Mouse (Mus musculus): ENCODE measurements at regions not wholly inside any gene's neighbourhood (a gene's known extent, or its start where the extent isn't known, plus 50 kb on each side); places are given as distances from the start of the nearest gene placed in this dataset.

DNA sequence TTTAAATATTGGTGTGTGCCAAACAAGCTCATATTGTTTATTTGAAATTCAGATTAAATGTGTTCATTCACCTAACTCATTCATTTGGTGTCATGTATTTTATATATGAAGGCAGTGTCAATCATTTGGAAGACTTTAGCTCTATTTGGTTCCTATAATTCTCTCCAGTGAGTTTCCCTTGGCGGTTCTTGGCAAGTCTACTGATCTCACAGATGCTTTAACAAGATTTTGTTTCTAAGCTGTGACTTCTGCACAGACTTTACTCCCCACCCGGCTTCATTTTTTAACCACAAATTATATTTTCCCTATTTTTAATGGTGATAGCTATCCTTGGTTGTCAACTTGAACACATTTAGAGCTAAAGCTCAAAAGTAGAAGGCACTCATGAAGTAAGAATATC, 1009.5 kb downstream of the Robo1 start:
- peak; percentile 71 for ATAC-seq
- WGBS: 65% methylated on average over 2 of the region's 2 CpGs
- H3K4me2 ChIP-seq (ENCODE audit: low read length): no peak overlapping the region
- H3K4me1 ChIP-seq (replicated peaks; ENCODE audit: control insufficient read depth, insufficient read depth, low read length): no peaks in the 10 kb centered on the region
- H3K36me3 ChIP-seq (ENCODE audit: control insufficient read depth, insufficient read depth): no peaks in the 10 kb centered on the region
- no peak overlapping the region for H3K4me3 ChIP-seq (replicated peaks; ENCODE audit: low read length)
- no peaks in the 10 kb centered on the region for H3K9me3 ChIP-seq (ENCODE audit: control insufficient read depth, low read length)
- H3K9ac ChIP-seq (replicated peaks; ENCODE audit: low read depth, low read length): no peak overlapping the region
- H3K27ac ChIP-seq (ENCODE audit: low read length): no peak overlapping the region
- H3K27me3 ChIP-seq (replicated peaks; ENCODE audit: control insufficient read depth, insufficient read depth, low read length): no peaks in the 10 kb centered on the region

- H3K9ac ChIP-seq (replicated peaks; ENCODE audit: low read depth, low read length): no peak overlapping the region
- H3K4me3 ChIP-seq (replicated peaks; ENCODE audit: low read length): no peak overlapping the region
- no peaks in the 10 kb centered on the region for H3K36me3 ChIP-seq (ENCODE audit: control insufficient read depth, insufficient read depth)
- peak overlapping the region; percentile 6; the same call in 1 of the 2 replicates for H3K27ac ChIP-seq (ENCODE audit: low read length)
- 40% methylated on average over 5 of the region's 5 CpGs for WGBS
- H3K27me3 ChIP-seq (replicated peaks; ENCODE audit: control insufficient read depth, insufficient read depth, low read length): no peaks in the 10 kb centered on the region
- peak; percentile 45; the same call in 1 of the 2 replicates for ATAC-seq
- no peaks in the 10 kb centered on the region for H3K9me3 ChIP-seq (ENCODE audit: control insufficient read depth, low read length)
- peaks cover 5% of the 10 kb centered on the region for H3K4me1 ChIP-seq (replicated peaks; ENCODE audit: control insufficient read depth, insufficient read depth, low read length)
- no peak overlapping the region for H3K4me2 ChIP-seq (ENCODE audit: low read length)
These were observed 1002.0 kb downstream of the Robo1 start for GRCm38 (mm10) chr16:73310096-73310495.

DNA sequence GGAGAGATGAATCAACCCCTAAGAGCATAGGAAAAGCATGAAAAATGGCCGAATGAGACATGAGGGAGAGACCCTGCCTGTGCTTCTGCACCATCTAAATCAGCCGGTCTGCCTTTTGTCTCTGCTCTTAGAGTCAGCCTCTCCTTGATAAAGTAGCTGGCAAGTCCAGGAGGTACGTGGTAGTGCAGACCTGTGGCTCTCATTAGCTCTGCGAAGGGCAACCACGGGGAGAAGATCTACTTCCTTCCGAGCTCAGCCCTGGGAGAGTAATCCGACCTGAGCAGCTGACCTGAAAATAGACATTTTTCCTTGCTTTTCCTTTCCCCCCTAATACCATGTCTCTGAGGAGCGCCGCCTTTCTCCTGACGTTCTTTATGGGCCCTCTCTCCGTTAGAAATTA, 971.8 kb downstream of the Robo1 start:
- H3K4me3 ChIP-seq (replicated peaks; ENCODE audit: low read length): no peak overlapping the region
- ATAC-seq: no peak
- no peaks in the 10 kb centered on the region for H3K9me3 ChIP-seq (ENCODE audit: control insufficient read depth, low read length)
- H3K27ac ChIP-seq (ENCODE audit: low read length): no peak overlapping the region
- H3K4me2 ChIP-seq (ENCODE audit: low read length): no peak overlapping the region
- no peaks in the 10 kb centered on the region for H3K27me3 ChIP-seq (replicated peaks; ENCODE audit: control insufficient read depth, insufficient read depth, low read length)
- H3K36me3 ChIP-seq (ENCODE audit: control insufficient read depth, insufficient read depth): no peaks in the 10 kb centered on the region
- 78% methylated on average over 11 of the region's 11 CpGs for WGBS
- no peaks in the 10 kb centered on the region for H3K4me1 ChIP-seq (replicated peaks; ENCODE audit: control insufficient read depth, insufficient read depth, low read length)
- H3K9ac ChIP-seq (replicated peaks; ENCODE audit: low read depth, low read length): no peak overlapping the region

DNA sequence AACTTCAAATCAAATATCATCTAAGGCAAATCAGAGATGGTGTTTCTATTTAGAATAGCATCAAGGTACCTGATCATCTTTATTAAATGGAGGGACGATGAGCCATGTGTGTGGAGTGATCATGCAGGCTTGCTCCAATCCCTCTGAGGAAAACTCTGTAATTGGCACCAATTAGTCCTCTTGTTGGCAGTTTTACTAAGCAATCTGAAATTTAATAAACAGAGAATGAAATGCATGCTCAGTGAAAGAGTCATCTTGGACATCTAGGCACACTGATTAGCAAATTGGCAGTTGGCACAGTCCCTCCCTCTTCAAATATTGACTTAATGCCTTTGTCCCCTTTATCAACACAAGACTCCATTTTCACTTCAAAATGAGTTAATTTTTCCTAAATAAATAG, 951.6 kb downstream of the Robo1 start:
- peak; percentile 43 for ATAC-seq
- H3K4me1 ChIP-seq (replicated peaks; ENCODE audit: control insufficient read depth, insufficient read depth, low read length): peaks cover 6% of the 10 kb centered on the region; the same call in 1 of the 2 replicates
- WGBS: 35% methylated on average over 1 of the region's 1 CpGs
- H3K27me3 ChIP-seq (replicated peaks; ENCODE audit: control insufficient read depth, insufficient read depth, low read length): no peaks in the 10 kb centered on the region
- H3K9ac ChIP-seq (replicated peaks; ENCODE audit: low read depth, low read length): no peak overlapping the region
- no peak overlapping the region for H3K4me2 ChIP-seq (ENCODE audit: low read length)
- H3K27ac ChIP-seq (ENCODE audit: low read length): no peak overlapping the region
- no peaks in the 10 kb centered on the region for H3K36me3 ChIP-seq (ENCODE audit: control insufficient read depth, insufficient read depth)
- no peak overlapping the region for H3K4me3 ChIP-seq (replicated peaks; ENCODE audit: low read length)
- 0 out of 2 replicates have a peak, but pooled peaks cover 3% of the 10 kb centered on the region for H3K9me3 ChIP-seq (ENCODE audit: control insufficient read depth, low read length)

GRCm38 (mm10) chr16:73259283-73259682, 951.2 kb downstream of the Robo1 start:
- Histone ChIP-seq H3K4me3 (replicated peaks; ENCODE audit: low read length) (no peak overlapping the region), H3K27ac (ENCODE audit: low read length) (no peak overlapping the region), H3K9me3 (ENCODE audit: control insufficient read depth, low read length) (0 out of 2 replicates have a peak, but pooled peaks cover 3% of the 10 kb centered on the region), H3K27me3 (replicated peaks; ENCODE audit: control insufficient read depth, insufficient read depth, low read length) (no peaks in the 10 kb centered on the region), H3K9ac (replicated peaks; ENCODE audit: low read depth, low read length) (no peak overlapping the region), H3K4me2 (ENCODE audit: low read length) (no peak overlapping the region), H3K36me3 (ENCODE audit: control insufficient read depth, insufficient read depth) (no peaks in the 10 kb centered on the region), H3K4me1 (replicated peaks; ENCODE audit: control insufficient read depth, insufficient read depth, low read length) (peaks cover 6% of the 10 kb centered on the region; the same call in 1 of the 2 replicates)
- peak; percentile 57; the same call in 1 of the 2 replicates for ATAC-seq
- WGBS: 67% methylated on average over 3 of the region's 3 CpGs

DNA sequence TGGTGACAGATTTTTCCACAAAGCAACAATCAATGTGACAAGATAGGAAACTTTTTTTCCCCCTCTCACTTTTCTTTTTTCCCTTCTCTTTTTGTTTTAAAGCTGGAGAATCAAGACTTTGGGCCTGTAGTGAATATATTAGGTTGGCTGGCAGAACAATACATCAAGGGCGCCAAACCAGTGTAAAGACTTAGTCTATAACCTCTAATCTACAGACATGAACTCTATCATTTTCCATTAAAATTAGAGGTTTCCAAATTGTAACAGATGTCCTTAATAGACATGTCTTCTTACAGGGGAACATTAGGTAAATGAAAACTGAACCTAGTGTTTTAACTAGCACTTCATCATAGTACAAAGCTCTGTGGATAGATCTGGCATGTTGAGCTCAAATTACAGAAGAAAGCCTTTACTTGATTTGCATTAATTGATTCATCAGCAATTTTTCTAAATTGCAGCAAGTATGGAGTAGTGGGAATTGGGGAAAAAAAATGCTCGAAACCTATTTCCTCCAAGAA, 937.0 kb downstream of the Robo1 start:
- Histone ChIP-seq H3K36me3 (ENCODE audit: control insufficient read depth, insufficient read depth) (no peaks in the 10 kb centered on the region), H3K9me3 (ENCODE audit: control insufficient read depth, low read length) (no peaks in the 10 kb centered on the region), H3K4me2 (ENCODE audit: low read length) (no peak overlapping the region), H3K9ac (replicated peaks; ENCODE audit: low read depth, low read length) (no peak overlapping the region), H3K4me3 (replicated peaks; ENCODE audit: low read length) (no peak overlapping the region), H3K4me1 (replicated peaks; ENCODE audit: control insufficient read depth, insufficient read depth, low read length) (no peaks in the 10 kb centered on the region), H3K27ac (ENCODE audit: low read length) (no peak overlapping the region), H3K27me3 (replicated peaks; ENCODE audit: control insufficient read depth, insufficient read depth, low read length) (no peaks in the 10 kb centered on the region)
- WGBS: 56% methylated on average over 2 of the region's 2 CpGs
- peak; percentile 93 for ATAC-seq

DNA sequence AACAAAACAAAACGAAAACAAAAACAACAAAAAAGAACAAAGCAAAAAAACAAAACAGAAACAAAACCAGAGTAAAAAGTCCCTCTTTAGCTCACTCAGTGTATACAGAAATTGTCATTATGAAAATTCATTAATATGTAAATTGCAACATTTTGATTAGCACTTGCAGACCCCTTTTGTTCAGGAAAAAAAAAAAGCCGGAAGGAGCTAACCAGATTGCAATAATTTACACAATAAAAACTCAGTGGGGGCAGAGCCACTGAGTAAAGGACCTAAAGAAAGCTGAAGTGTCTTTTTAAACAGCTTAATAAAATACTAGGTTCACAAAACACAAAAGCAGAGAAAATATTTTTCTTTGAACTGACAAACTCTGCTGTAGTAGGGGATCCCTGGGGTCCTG, 922.5 kb downstream of the Robo1 start:
- Histone ChIP-seq H3K27ac (ENCODE audit: low read length) (no peak overlapping the region), H3K9ac (replicated peaks; ENCODE audit: low read depth, low read length) (no peak overlapping the region), H3K36me3 (ENCODE audit: control insufficient read depth, insufficient read depth) (no peaks in the 10 kb centered on the region), H3K4me2 (ENCODE audit: low read length) (no peak overlapping the region), H3K4me1 (replicated peaks; ENCODE audit: control insufficient read depth, insufficient read depth, low read length) (0 out of 2 replicates have a peak, but pooled peaks cover 4% of the 10 kb centered on the region), H3K27me3 (replicated peaks; ENCODE audit: control insufficient read depth, insufficient read depth, low read length) (no peaks in the 10 kb centered on the region), H3K4me3 (replicated peaks; ENCODE audit: low read length) (no peak overlapping the region), H3K9me3 (ENCODE audit: control insufficient read depth, low read length) (no peaks in the 10 kb centered on the region)
- ATAC-seq: peak; percentile 68
- 32% methylated on average over 2 of the region's 2 CpGs for WGBS

GRCm38 (mm10) chr16:73217555-73217954, 909.4 kb downstream of the Robo1 start:
- 0 out of 2 replicates have a peak, but pooled peaks have one; percentile 20 for ATAC-seq
- Histone ChIP-seq H3K9ac (replicated peaks; ENCODE audit: low read depth, low read length) (no peak overlapping the region), H3K36me3 (ENCODE audit: control insufficient read depth, insufficient read depth) (no peaks in the 10 kb centered on the region), H3K4me2 (ENCODE audit: low read length) (no peak overlapping the region), H3K27me3 (replicated peaks; ENCODE audit: control insufficient read depth, insufficient read depth, low read length) (no peaks in the 10 kb centered on the region), H3K27ac (ENCODE audit: low read length) (no peak overlapping the region), H3K4me3 (replicated peaks; ENCODE audit: low read length) (no peak overlapping the region), H3K9me3 (ENCODE audit: control insufficient read depth, low read length) (no peaks in the 10 kb centered on the region), H3K4me1 (replicated peaks; ENCODE audit: control insufficient read depth, insufficient read depth, low read length) (no peaks in the 10 kb centered on the region)
- WGBS: 84% methylated on average over 4 of the region's 4 CpGs

DNA sequence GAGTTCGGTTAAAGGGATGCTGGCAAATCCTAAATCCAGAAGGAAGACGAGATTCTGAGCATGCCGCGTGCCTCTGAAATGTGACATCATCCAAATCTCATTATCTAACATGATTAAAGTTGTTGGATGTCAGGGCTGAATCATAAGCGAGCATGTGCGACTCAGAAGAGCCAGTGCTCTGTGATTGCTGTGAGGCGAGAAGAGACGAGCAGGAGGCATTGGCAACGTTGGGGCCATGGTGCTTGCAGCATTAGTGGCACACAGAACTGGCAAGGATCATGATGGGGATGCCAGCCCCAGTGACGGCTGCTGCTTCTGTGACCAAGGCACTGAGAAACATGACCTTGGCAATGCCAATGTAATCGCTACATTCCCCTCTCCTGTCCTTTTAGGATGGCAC, 895.4 kb downstream of the Robo1 start:
- Histone ChIP-seq H3K4me2 (ENCODE audit: low read length) (no peak overlapping the region), H3K27me3 (replicated peaks; ENCODE audit: control insufficient read depth, insufficient read depth, low read length) (no peaks in the 10 kb centered on the region), H3K9ac (replicated peaks; ENCODE audit: low read depth, low read length) (no peak overlapping the region), H3K4me3 (replicated peaks; ENCODE audit: low read length) (no peak overlapping the region), H3K9me3 (ENCODE audit: control insufficient read depth, low read length) (no peaks in the 10 kb centered on the region), H3K27ac (ENCODE audit: low read length) (no peak overlapping the region), H3K4me1 (replicated peaks; ENCODE audit: control insufficient read depth, insufficient read depth, low read length) (peaks cover 2% of the 10 kb centered on the region), H3K36me3 (ENCODE audit: control insufficient read depth, insufficient read depth) (no peaks in the 10 kb centered on the region)
- WGBS: 80% methylated on average over 11 of the region's 11 CpGs
- ATAC-seq: 0 out of 2 replicates have a peak, but pooled peaks have one; percentile 32

DNA sequence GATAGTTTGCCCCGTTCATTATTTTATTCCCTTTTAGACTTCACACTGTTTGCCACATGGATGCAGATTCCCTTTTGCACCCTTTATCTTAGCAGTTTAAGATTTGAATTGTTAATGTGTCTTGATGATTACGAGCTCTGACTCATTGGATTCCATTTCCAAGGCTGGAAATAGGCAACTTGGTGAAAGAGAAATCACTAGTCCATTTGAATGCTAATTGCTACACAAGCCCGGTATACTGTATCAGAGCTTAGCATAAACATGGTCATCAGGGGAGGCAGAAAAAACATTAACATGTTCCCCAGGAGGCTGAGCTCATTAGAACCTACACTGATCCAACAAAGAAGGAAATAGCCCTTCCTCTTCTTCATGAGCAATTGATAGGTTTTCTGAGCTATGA, 892.9 kb downstream of the Robo1 start:
- peak; percentile 81 for ATAC-seq
- H3K27ac ChIP-seq (ENCODE audit: low read length): no peak overlapping the region
- no peaks in the 10 kb centered on the region for H3K36me3 ChIP-seq (ENCODE audit: control insufficient read depth, insufficient read depth)
- WGBS: 10% methylated on average over 3 of the region's 3 CpGs
- no peaks in the 10 kb centered on the region for H3K9me3 ChIP-seq (ENCODE audit: control insufficient read depth, low read length)
- H3K4me1 ChIP-seq (replicated peaks; ENCODE audit: control insufficient read depth, insufficient read depth, low read length): peaks cover 2% of the 10 kb centered on the region
- H3K9ac ChIP-seq (replicated peaks; ENCODE audit: low read depth, low read length): no peak overlapping the region
- H3K27me3 ChIP-seq (replicated peaks; ENCODE audit: control insufficient read depth, insufficient read depth, low read length): no peaks in the 10 kb centered on the region
- H3K4me3 ChIP-seq (replicated peaks; ENCODE audit: low read length): no peak overlapping the region
- H3K4me2 ChIP-seq (ENCODE audit: low read length): no peak overlapping the region
